Mouse (Mus musculus) adrenal gland, adult 18-20 months (tissue): Measurements from ENCODE around the gene Mri1. TPM values are rescaled to one million over a fixed set of nuclear protein-coding genes. Genes with fewer than 3 reads are reported as not detected.

Experiments
- DNase-seq, 2 experiments: peaks; one replicate each; pipeline ENCODE4 v3.0.0; 2021 to 2022; ENCODE audit warnings: low spot score in 2 of 2
- total RNA-seq, 2 experiments: library from RNA; stranded (reverse); gene quantifications; 1 replicate in 1 of 2; 2 replicates in 1 of 2; pipeline ENCODE4 v1.2.3; 2021

Mri1 gene
- total RNA-seq, 2 experiments from 2014 or later, result 26.2 to 33.4 TPM

DNA sequence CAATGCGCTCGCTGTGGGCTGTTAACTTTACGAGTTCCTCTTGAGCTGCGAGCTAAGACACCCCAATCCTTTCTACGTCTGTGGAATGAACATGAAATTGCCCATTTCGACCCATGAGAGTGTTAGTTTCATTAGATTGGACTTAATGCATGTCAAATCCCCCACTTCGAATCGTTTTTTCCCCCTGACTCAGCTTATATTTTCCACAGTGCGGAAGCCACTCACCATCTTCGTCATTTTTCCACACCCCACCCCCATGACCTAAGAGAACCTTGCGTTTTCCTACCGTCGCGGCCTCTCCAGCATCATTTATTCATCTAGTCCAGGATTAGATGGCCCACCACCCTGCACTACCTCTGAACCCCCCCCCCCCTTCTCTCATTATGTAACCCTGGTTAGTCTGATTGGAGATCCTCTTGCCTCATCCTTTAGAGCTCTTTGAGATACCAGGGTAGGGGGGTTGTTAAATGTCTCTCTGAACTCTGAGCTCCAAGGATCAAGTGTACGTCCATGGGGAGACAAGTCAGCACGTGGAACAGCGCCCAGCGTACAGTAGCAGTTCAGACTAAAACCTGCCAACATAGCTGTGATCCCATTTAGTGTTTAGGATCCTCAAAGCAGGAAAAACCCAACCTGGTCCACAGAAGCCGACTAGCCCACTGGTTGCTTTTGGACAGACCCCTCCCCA is 19.4 kb downstream of the Mri1 start:
- peak in 1 of 2 experiments; percentile 23 for DNase-seq

DNA sequence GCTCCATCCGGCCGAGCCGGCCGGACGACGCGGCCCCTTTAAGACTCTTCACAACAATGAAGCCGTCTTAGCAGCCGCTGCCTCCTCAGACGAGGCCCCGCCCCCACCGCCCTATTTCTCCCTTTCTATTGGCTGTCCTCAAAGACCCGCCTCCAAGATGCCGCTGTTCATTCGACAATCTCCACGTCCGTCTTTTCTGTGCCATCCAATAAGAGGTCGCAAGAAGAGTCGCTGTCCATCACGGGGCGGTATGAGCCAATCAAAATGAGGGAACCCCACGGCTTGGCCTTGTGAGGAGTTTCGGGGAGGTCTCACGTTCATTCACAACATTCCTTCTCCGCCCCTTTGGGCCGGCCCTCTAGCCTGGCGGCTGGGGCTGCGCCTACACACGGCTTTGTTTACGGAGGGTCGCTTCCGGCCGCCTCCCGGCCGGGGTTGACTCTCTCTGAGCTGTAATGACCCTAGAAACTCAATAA is 20.1 kb downstream of the Mri1 start, which contains the start of gene Zswim4:
TSS of gene Zswim4 (minus strand) at position 58 of the 476 bp plus-strand sequence.
- DNase-seq, result peak; percentile 92 to 97

- no peak for DNase-seq
Measured at GRCm38 (mm10) chr8:84236410-84236997, 20.6 kb downstream of the Mri1 start.

- DNase-seq, result peak in 1 of 2 experiments; percentile 64
Measured at GRCm38 (mm10) chr8:84235746-84236409, 21.2 kb downstream of the Mri1 start.

- peak in 1 of 2 experiments; percentile 36 for DNase-seq
Measured at GRCm38 (mm10) chr8:84233055-84233454, 24.1 kb downstream of the Mri1 start.

GRCm38 (mm10) chr8:84230735-84231134 is 26.4 kb downstream of the Mri1 start:
- no peak for DNase-seq

- no peak for DNase-seq
Measured at GRCm38 (mm10) chr8:84223322-84224029, 33.6 kb downstream of the Mri1 start.

DNA sequence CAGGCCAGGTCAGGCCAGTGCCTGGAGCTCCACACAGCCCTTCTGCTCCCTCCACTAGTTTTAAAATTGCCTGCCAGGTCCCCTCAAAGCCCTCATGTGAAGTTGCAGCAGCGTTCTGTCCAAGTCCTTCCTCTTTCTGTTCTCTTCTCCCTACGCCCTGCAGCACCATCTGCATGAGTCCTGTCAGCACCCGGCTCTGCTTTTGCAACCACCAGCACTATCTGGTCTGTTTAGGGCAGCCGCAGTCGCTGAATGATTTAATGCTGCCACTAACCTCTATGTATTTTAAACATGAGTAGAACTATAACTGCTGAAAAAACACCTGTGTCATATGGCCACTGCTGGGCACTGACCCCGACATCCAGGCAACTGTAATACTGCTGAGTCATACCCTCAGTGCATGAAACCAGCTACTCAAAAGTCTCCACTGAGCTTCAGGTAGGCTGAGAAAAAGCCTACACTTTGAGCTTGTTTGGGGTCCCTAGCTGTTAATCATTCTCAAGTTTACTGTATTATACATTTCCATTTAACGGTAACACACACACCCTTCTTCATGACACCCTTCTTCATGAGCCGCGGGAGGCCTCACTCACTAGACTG is 34.5 kb downstream of the Mri1 start:
- DNase-seq, result no peak

DNA sequence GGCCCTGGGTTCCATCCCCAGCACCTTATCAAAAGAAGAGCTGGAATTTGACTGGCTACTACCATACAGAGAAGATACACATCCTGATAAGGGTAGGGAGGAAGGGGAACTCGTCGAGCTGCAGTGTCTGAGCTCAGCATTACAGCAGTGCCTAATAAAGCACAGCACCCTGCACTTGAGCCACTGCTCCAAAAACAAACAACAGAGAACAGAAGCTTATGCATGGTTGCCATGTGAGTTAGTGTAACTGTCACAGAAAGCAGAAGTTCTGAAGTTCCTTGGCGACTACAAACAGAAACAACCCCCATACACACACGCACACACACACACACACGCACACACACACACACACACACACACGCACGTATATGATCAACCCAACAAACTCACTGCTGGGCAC is 37.0 kb downstream of the Mri1 start:
- no peak for DNase-seq

- DNase-seq, result no peak
Measured at GRCm38 (mm10) chr8:84218143-84218542, 39.0 kb downstream of the Mri1 start.

- no peak for DNase-seq
Measured at GRCm38 (mm10) chr8:84217206-84217605, 39.9 kb downstream of the Mri1 start.

- no peak for DNase-seq
Measured at GRCm38 (mm10) chr8:84213277-84213676, 43.8 kb downstream of the Mri1 start.

GRCm38 (mm10) chr8:84211881-84212563 is 45.1 kb downstream of the Mri1 start:
- no peak for DNase-seq

- DNase-seq, result peak in 1 of 2 experiments; percentile 26
Measured at GRCm38 (mm10) chr8:84211202-84211601, 45.9 kb downstream of the Mri1 start.

GRCm38 (mm10) chr8:84210167-84210791 is 46.8 kb downstream of the Mri1 start:
- peak; percentile 82 to 83 for DNase-seq

GRCm38 (mm10) chr8:84208381-84209380 is 48.4 kb downstream of the Mri1 start:
- DNase-seq, result no peak

- DNase-seq, result peak in 1 of 2 experiments; percentile 39
Measured at GRCm38 (mm10) chr8:84207811-84208210, 49.3 kb downstream of the Mri1 start.

DNA sequence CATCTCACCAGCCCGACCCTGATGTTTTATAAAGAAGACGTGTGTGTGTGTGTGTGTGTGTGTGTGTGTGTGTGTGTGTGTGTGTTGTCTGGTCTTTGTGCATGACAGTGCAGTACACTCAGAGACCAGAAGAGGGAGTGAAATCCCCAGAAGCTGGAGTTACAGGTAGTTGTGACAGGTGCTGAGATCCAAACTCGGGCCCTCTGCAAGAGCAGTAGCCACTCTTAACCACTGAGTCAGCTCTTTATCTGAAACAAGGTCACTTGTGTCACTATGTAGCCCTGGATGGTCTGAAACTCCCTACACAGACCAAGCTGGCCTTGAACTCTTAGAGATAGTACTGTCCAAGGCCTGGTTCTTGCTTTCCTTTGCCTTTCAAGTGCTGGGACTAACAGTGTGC is 50.5 kb downstream of the Mri1 start:
- DNase-seq, result no peak

DNA sequence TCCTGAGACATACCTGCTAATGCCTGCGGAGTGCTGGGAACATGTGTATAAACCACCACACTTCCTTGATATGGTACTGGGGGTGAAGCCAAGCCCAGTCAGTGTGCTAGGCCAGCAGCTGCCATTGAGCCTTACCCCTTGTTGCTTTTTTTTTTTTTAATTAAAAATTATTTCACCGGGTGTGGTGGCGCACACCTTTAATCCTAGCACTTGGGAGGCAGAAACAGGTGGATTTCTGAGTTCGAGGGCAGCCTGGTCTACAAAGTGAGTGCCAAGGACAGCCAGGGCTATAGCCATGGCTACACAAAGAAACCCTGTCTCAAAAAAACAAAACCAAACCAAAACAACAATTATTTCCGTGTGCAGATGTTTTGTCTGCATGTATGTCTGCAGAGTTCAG is 52.1 kb downstream of the Mri1 start:
- DNase-seq, result no peak
